8 mouse cellular contexts compared by ENCODE assay signal in genomic region chr4:62519122-62519848, GRCm38 (mm10). TPM values are rescaled to one million over a fixed set of nuclear protein-coding genes. Genes with fewer than 3 reads are reported as not detected.
A peak's percentile ranks its signal among the peaks of the same experiment; 100 is the strongest.
DNase-seq lines count a peak whose midpoint lies in the region; ATAC-seq and TF ChIP-seq lines count a peak whose summit lies in the region.

No protein-coding gene starts in this region.

- H3K4me1 ChIP-seq in bone marrow, adult 2 months (ENCODE audit: control insufficient read depth, insufficient read depth, low read length), result peaks cover 2% of the 10 kb centered on the region
- H3K4me1 ChIP-seq in hindbrain, embryonic 10.5 days (replicated peaks), result peaks cover 52% of the 10 kb centered on the region
- peaks cover 19% of the 10 kb centered on the region for H3K4me1 ChIP-seq in midbrain, embryonic 11.5 days (ENCODE audit: control insufficient read depth, insufficient read depth, low read length)

- peaks cover 17% of the 10 kb centered on the region for H3K36me3 ChIP-seq in hindbrain, embryonic 10.5 days
- no peaks in the 10 kb centered on the region for H3K36me3 ChIP-seq in midbrain, embryonic 11.5 days (ENCODE audit: control insufficient read depth, insufficient read depth, low read length)

- peak overlapping the region; percentile 79 for H3K9ac ChIP-seq in midbrain, embryonic 11.5 days (ENCODE audit: low read length)

- TF ChIP-seq POLR2A in bone marrow, adult 2 months (IDR thresholded peaks at IDR 0.05; ENCODE audit: borderline replicate concordance, control insufficient read depth, low read depth, low read length), result no peak

- peak overlapping the region; percentile 70 for H3K4me2 ChIP-seq in midbrain, embryonic 11.5 days

- peak overlapping the region; percentile 88 for H3K27ac ChIP-seq in layer of hippocampus, adult 2 months
- H3K27ac ChIP-seq in bone marrow, adult 2 months (ENCODE audit: control insufficient read depth, insufficient read depth, low read depth, low read length, poor library complexity), result peak overlapping the region; percentile 82
- H3K27ac ChIP-seq in hindbrain, embryonic 10.5 days, result peak overlapping the region; percentile 92
- peak overlapping the region; percentile 67; the same call in 1 of the 2 replicates for H3K27ac ChIP-seq in midbrain, embryonic 11.5 days (ENCODE audit: low read depth, low read length)

- H3K9me3 ChIP-seq in hindbrain, embryonic 10.5 days, result no peaks in the 10 kb centered on the region
- no peaks in the 10 kb centered on the region for H3K9me3 ChIP-seq in midbrain, embryonic 11.5 days (ENCODE audit: control insufficient read depth, low read length)

- no peak for TF ChIP-seq CTCF in layer of hippocampus, adult 2 months (conservative IDR thresholded peaks at IDR 0.05)
- no peak for TF ChIP-seq CTCF in bone marrow, adult 2 months (IDR thresholded peaks at IDR 0.05; ENCODE audit: control insufficient read depth, insufficient read depth, low read length)

- 2% methylated on average over 26 of the region's 26 CpGs for WGBS in bone marrow, adult 2 months
- WGBS in hindbrain, embryonic 10.5 days, result 3% methylated on average over 26 of the region's 26 CpGs
- WGBS in midbrain, embryonic 11.5 days, result 2% methylated on average over 26 of the region's 26 CpGs

- ATAC-seq in midbrain, embryonic 11.5 days (ENCODE audit: low FRiP score), result peak; percentile 82

- DNase-seq in layer of hippocampus, adult 2 months (ENCODE audit: low spot score in 2 of 2), result no peak
- DNase-seq in layer of hippocampus, postnatal 25 days (ENCODE audit: extremely low spot score in 1 of 2, low spot score in 1 of 2), result no peak
- DNase-seq in hindbrain, embryonic 10.5 days (ENCODE audit: low spot score), result no peak
- DNase-seq in midbrain, embryonic 11.5 days (ENCODE audit: low spot score, missing footprints), result peak; percentile 98
- DNase-seq in urinary bladder, postnatal 25 days (ENCODE audit: low spot score), result no peak
- DNase-seq in retina, embryonic 14.5 days (ENCODE audit: low spot score), result no peak
- DNase-seq in kidney, adult 18-20 months, result no peak

- H3K27me3 ChIP-seq in hindbrain, embryonic 10.5 days (ENCODE audit: insufficient read depth, poor library complexity, severe bottlenecking), result no peaks in the 10 kb centered on the region
- H3K27me3 ChIP-seq in midbrain, embryonic 11.5 days (ENCODE audit: control insufficient read depth, insufficient read depth, low read length), result no peaks in the 10 kb centered on the region

- peak overlapping the region; percentile 96 for H3K4me3 ChIP-seq in layer of hippocampus, adult 2 months
- H3K4me3 ChIP-seq in bone marrow, adult 2 months (replicated peaks; ENCODE audit: control insufficient read depth, low read depth, low read length), result peak overlapping the region; percentile 91
- peak overlapping the region; percentile 77 for H3K4me3 ChIP-seq in hindbrain, embryonic 10.5 days
- peak overlapping the region; percentile 65 for H3K4me3 ChIP-seq in midbrain, embryonic 11.5 days (ENCODE audit: low read depth, low read length)

RNA-seq across cellular contexts. Expression of gene Alad, which starts 0.4 kb away (rescaled TPM):
- total RNA-seq in layer of hippocampus, adult 2 months (2021), result 10 to 100 TPM; 24.6 to 31.5 TPM
- total RNA-seq in layer of hippocampus, postnatal 25 days (2021), result 10 to 100 TPM; 25.8 to 28.9 TPM
- 321 and 356 TPM in 2 replicates for polyA plus RNA-seq in bone marrow, adult 2 months (2011; ENCODE audit: insufficient read depth, insufficient read length, low replicate concordance, missing spikeins)
- polyA plus RNA-seq in hindbrain, embryonic 10.5 days (2016; fragmentation: Nextera tagmentation; extraction: Ambion mirVana), result 114 and 123 TPM in 2 replicates
- polyA plus RNA-seq in midbrain, embryonic 11.5 days (2014; fragmentation: Nextera tagmentation; extraction: Ambion mirVana), result 86.8 and 90.8 TPM in 2 replicates

RNA-seq across cellular contexts. Expression of gene Pole3, which starts 5.6 kb away (rescaled TPM):
- total RNA-seq in layer of hippocampus, adult 2 months (2021), result 10 to 100 TPM; 28.0 to 28.5 TPM
- total RNA-seq in layer of hippocampus, postnatal 25 days (2021), result 10 to 100 TPM; 21.0 to 21.9 TPM
- polyA plus RNA-seq in bone marrow, adult 2 months (2011; ENCODE audit: insufficient read depth, insufficient read length, low replicate concordance, missing spikeins), result 56.5 and 57.6 TPM in 2 replicates
- polyA plus RNA-seq in hindbrain, embryonic 10.5 days (2016; fragmentation: Nextera tagmentation; extraction: Ambion mirVana), result 124 and 125 TPM in 2 replicates
- 137 TPM in 2 replicates for polyA plus RNA-seq in midbrain, embryonic 11.5 days (2014; fragmentation: Nextera tagmentation; extraction: Ambion mirVana)

RNA-seq across cellular contexts. Expression of gene 4933430I17Rik, which starts 5.9 kb away (rescaled TPM):
- total RNA-seq in layer of hippocampus, adult 2 months (2021), result under 1 TPM in 1 of 2 experiments, not detected in 1; 0.44 TPM
- under 1 TPM; 0.21 to 0.54 TPM for total RNA-seq in layer of hippocampus, postnatal 25 days (2021)
- polyA plus RNA-seq in bone marrow, adult 2 months (2011; ENCODE audit: insufficient read depth, insufficient read length, low replicate concordance, missing spikeins), result not detected in 2 replicates
- 1.2 and 1.5 TPM in 2 replicates for polyA plus RNA-seq in hindbrain, embryonic 10.5 days (2016; fragmentation: Nextera tagmentation; extraction: Ambion mirVana)
- polyA plus RNA-seq in midbrain, embryonic 11.5 days (2014; fragmentation: Nextera tagmentation; extraction: Ambion mirVana), result 1.1 and 1.8 TPM in 2 replicates

RNA-seq across cellular contexts. Expression of gene Hdhd3, which starts 16.0 kb away (rescaled TPM):
- 10 to 100 TPM in 1 of 2 experiments, 1 to 10 TPM in 1; 7.9 to 11.1 TPM for total RNA-seq in layer of hippocampus, adult 2 months (2021)
- 10 to 100 TPM in 1 of 2 experiments, 1 to 10 TPM in 1; 9.4 to 10.7 TPM for total RNA-seq in layer of hippocampus, postnatal 25 days (2021)
- polyA plus RNA-seq in bone marrow, adult 2 months (2011; ENCODE audit: insufficient read depth, insufficient read length, low replicate concordance, missing spikeins), result not detected in 2 replicates
- 9.8 and 14.1 TPM in 2 replicates for polyA plus RNA-seq in hindbrain, embryonic 10.5 days (2016; fragmentation: Nextera tagmentation; extraction: Ambion mirVana)
- 10.8 and 12.1 TPM in 2 replicates for polyA plus RNA-seq in midbrain, embryonic 11.5 days (2014; fragmentation: Nextera tagmentation; extraction: Ambion mirVana)

RNA-seq across cellular contexts. Expression of gene Bspry, which starts 39.4 kb away (rescaled TPM):
- under 1 TPM; 0.64 to 0.69 TPM for total RNA-seq in layer of hippocampus, adult 2 months (2021)
- under 1 TPM; 0.20 to 0.38 TPM for total RNA-seq in layer of hippocampus, postnatal 25 days (2021)
- 1.4 TPM in 1 of 2 replicates, not detected in the other for polyA plus RNA-seq in bone marrow, adult 2 months (2011; ENCODE audit: insufficient read depth, insufficient read length, low replicate concordance, missing spikeins)
- polyA plus RNA-seq in hindbrain, embryonic 10.5 days (2016; fragmentation: Nextera tagmentation; extraction: Ambion mirVana), result 0.78 and 1.9 TPM in 2 replicates
- 0.46 and 0.66 TPM in 2 replicates for polyA plus RNA-seq in midbrain, embryonic 11.5 days (2014; fragmentation: Nextera tagmentation; extraction: Ambion mirVana)
